Mouse (Mus musculus): ENCODE results near the gene Acap2. TPM values are rescaled to one million over a fixed set of nuclear protein-coding genes. Genes with fewer than 3 reads are reported as not detected.

Acap2 gene
- total and polyA plus RNA-seq, 3 experiments: 31.5 to 47.4 (median 36.9) TPM

DNA sequence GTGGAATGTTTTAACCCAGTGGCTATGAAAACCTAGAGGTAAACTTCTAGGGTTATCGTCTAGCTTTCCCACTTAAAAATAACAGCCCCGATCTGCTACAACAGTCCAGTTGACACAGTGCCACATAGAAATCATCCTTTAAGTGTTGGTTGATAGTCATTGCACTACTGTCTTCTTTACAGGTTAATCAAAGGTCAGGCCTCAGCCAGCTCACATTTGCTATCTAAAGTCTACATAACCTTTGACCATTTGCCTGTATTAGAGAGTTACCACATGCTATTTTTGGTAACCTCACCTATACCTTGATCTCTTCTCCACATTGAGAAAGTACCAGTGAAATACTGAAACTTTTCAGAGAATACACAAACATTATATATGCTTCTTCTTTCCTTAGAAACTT is 659 bp upstream of the Acap2 start:
- Histone ChIP-seq H3K9me3 (replicated peaks; ENCODE audit: low read length) (no peaks in the 10 kb centered on the region), H3K27ac (ENCODE audit: insufficient read depth, low read depth) (no peak overlapping the region), H3K4me3 (replicated peaks in 1 of 3; ENCODE audit: low read depth in 2 of 3, low read length in 2 of 3, poor library complexity in 1 of 3) (peak overlapping the region in 1 of 3 experiments; percentile 83), H3K27me3 (replicated peaks) (no peaks in the 10 kb centered on the region), H3K4me1 (ENCODE audit: control insufficient read depth in 1 of 2, insufficient read depth in 2 of 2) (peaks cover 12 to 45% of the 10 kb centered on the region in 2 experiments; a peak in 3 of 4 replicates), H3K79me2 (replicated peaks; ENCODE audit: control insufficient read depth, extremely low read depth, insufficient read depth, poor library complexity, severe bottlenecking) (peaks cover 24% of the 10 kb centered on the region), H3K9ac (ENCODE audit: insufficient read depth, low read depth) (peak overlapping the region; percentile 37; the same call in 1 of the 2 replicates), H3K36me3 (replicated peaks in 1 of 2; ENCODE audit: control insufficient read depth in 1 of 2, insufficient read depth in 1 of 2, low read length in 1 of 2) (peaks cover 0 to 7% of the 10 kb centered on the region in 2 experiments), H3K4me2 (ENCODE audit: insufficient read depth, low read depth, poor library complexity, severe bottlenecking) (peak overlapping the region; percentile 47)
- dilution Hi-C loops (cut with MboI; ENCODE audit: extremely low pct_ligation_motif_present, extremely low pct_unique_long_range_greater_than_20kb, low sequenced_read_pairs): no loop called here
- in situ Hi-C loops (cut with MboI; ENCODE audit: low pct_ligation_motif_present, low pct_unique_long_range_greater_than_20kb, low sequenced_read_pairs): no loop called here
- DNase-seq (ENCODE audit: extremely low read depth): no peak
- TF ChIP-seq CHD1 (IDR thresholded peaks at IDR 0.05; ENCODE audit: low read depth, low read length) (0 out of 2 replicates have a peak, but pooled peaks have one; percentile 1), UBTF (IDR thresholded peaks at IDR 0.05; ENCODE audit: low read depth, low read length) (no peak)

- peak overlapping the region; percentile 98 for H3K4me2 ChIP-seq (ENCODE audit: insufficient read depth, low read depth, poor library complexity, severe bottlenecking)
- H3K27me3 ChIP-seq (replicated peaks): no peaks in the 10 kb centered on the region
- TF ChIP-seq SIN3A (IDR thresholded peaks at IDR 0.05; ENCODE audit: low read length) (peak; percentile 83), CHD1 (IDR thresholded peaks at IDR 0.05; ENCODE audit: low read depth, low read length) (peak; percentile 80; the same call in 1 of the 2 replicates), NRF1 (IDR thresholded peaks at IDR 0.05; ENCODE audit: low read depth, low read length) (peak; percentile 71), CTCF (conservative IDR thresholded peaks at IDR 0.05 in 1 of 2, IDR thresholded peaks at IDR 0.05 in 1 of 2; ENCODE audit: low read depth in 2 of 2, low read length in 2 of 2) (no peak), ETS1 (conservative IDR thresholded peaks at IDR 0.05; ENCODE audit: low read depth, low read length) (peak; percentile 16; the same call in 1 of the 2 replicates), ZMIZ1 (IDR thresholded peaks at IDR 0.05; ENCODE audit: low read depth, low read length) (0 out of 2 replicates have a peak, but pooled peaks have one; percentile 47), NELFE (IDR thresholded peaks at IDR 0.05; ENCODE audit: low read depth, low read length) (0 out of 2 replicates have a peak, but pooled peaks have one; percentile 58), ZNF384 (IDR thresholded peaks at IDR 0.05; ENCODE audit: low read depth, low read length) (no peak), BHLHE40 (IDR thresholded peaks at IDR 0.05; ENCODE audit: low read depth, low read length) (peak; percentile 54), TCF12 (IDR thresholded peaks at IDR 0.05; ENCODE audit: low read depth, low read length) (0 out of 2 replicates have a peak, but pooled peaks have one; percentile 15), POLR2A (IDR thresholded peaks at IDR 0.05; ENCODE audit: low read depth, low read length) (peak; percentile 54; the same call in 1 of the 2 replicates), IRF4 (IDR thresholded peaks at IDR 0.05; ENCODE audit: low read depth, low read length) (peak; percentile 54), MAFK (IDR thresholded peaks at IDR 0.05; ENCODE audit: insufficient replicate concordance, low read length) (0 out of 2 replicates have a peak, but pooled peaks have one; percentile 26), PAX5 (IDR thresholded peaks at IDR 0.05; ENCODE audit: low read length) (no peak), ZKSCAN1 (IDR thresholded peaks at IDR 0.05; ENCODE audit: borderline replicate concordance, low read depth, low read length) (no peak), HCFC1 (IDR thresholded peaks at IDR 0.05; ENCODE audit: low read depth, low read length) (0 out of 2 replicates have a peak, but pooled peaks have one; percentile 30), CHD2 (IDR thresholded peaks at IDR 0.05; ENCODE audit: low read length) (peak; percentile 81), MXI1 (IDR thresholded peaks at IDR 0.05; ENCODE audit: low read depth, low read length) (peak; percentile 80), SMC3 (IDR thresholded peaks at IDR 0.05; ENCODE audit: low read depth, low read length) (peak; percentile 14), MEF2A (IDR thresholded peaks at IDR 0.05; ENCODE audit: borderline replicate concordance, low read depth, low read length) (no peak), MAX (IDR thresholded peaks at IDR 0.05; ENCODE audit: low read length) (peak; percentile 63; the same call in 1 of the 2 replicates), MYC (IDR thresholded peaks at IDR 0.05; ENCODE audit: low read depth, low read length) (peak; percentile 54; the same call in 1 of the 2 replicates), UBTF (IDR thresholded peaks at IDR 0.05; ENCODE audit: low read depth, low read length) (peak; percentile 49)
- in situ Hi-C loops (cut with MboI; ENCODE audit: low pct_ligation_motif_present, low pct_unique_long_range_greater_than_20kb, low sequenced_read_pairs) (no loop called here), dilution Hi-C loops (cut with MboI; ENCODE audit: extremely low pct_ligation_motif_present, extremely low pct_unique_long_range_greater_than_20kb, low sequenced_read_pairs) (no loop called here)
- H3K4me1 ChIP-seq (ENCODE audit: control insufficient read depth in 1 of 2, insufficient read depth in 2 of 2): peaks cover 8 to 46% of the 10 kb centered on the region in 2 experiments; a peak in 3 of 4 replicates
- H3K9ac ChIP-seq (ENCODE audit: insufficient read depth, low read depth): peak overlapping the region; percentile 81
- peak; percentile 57 for DNase-seq (ENCODE audit: extremely low read depth)
- peaks cover 0 to 15% of the 10 kb centered on the region in 2 experiments for H3K36me3 ChIP-seq (replicated peaks in 1 of 2; ENCODE audit: control insufficient read depth in 1 of 2, insufficient read depth in 1 of 2, low read length in 1 of 2)
- no peaks in the 10 kb centered on the region for H3K9me3 ChIP-seq (replicated peaks; ENCODE audit: low read length)
- H3K4me3 ChIP-seq (replicated peaks in 1 of 3; ENCODE audit: low read depth in 2 of 3, low read length in 2 of 3, poor library complexity in 1 of 3): peak overlapping the region; percentile 83 to 87 (median 84)
- peaks cover 34% of the 10 kb centered on the region for H3K79me2 ChIP-seq (replicated peaks; ENCODE audit: control insufficient read depth, extremely low read depth, insufficient read depth, poor library complexity, severe bottlenecking)
- peak overlapping the region; percentile 64 for H3K27ac ChIP-seq (ENCODE audit: insufficient read depth, low read depth)
Observed at GRCm38 (mm10) chr16:31199926-31200789, 887 bp downstream of the Acap2 start.

Data from CH12.LX (cell line).